ENCODE assay signal across 14 mouse cellular contexts in the genomic region with DNA sequence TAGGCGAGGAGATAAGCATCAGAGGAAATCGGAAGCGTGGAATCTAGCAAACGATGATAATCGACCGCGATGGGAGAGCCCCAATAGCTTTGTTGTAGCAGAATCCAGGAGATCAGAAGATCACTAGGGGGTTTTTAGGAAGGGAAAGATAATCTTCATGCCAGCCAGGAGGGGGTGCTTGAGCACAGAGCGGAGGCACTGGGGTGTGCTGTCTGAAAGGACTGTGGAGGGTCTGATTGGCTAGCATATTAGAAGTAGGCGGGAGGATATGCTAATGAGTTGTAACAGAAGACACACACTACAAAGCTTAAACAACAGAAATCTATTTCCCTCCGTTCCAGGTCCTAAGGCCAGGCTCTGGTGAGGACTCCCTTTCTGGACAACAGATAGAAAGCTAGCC. TPM values are rescaled to one million over a fixed set of nuclear protein-coding genes. Genes with fewer than 3 reads are reported as not detected.
DNase-seq lines count a peak whose midpoint lies in the region; ATAC-seq and TF ChIP-seq lines count a peak whose summit lies in the region.
"Had no signal": no experiment of that assay in that cellular context is flagged by ENCODE, and none has a peak within 500 bp of the region (broad histone marks: within the 10 kb centered on the region; RNA-seq: fewer than 3 reads in every experiment).

No protein-coding gene starts in this region.

- H3K9ac ChIP-seq in forebrain, postnatal 0 days = no peak overlapping the region
- H3K9ac ChIP-seq in forebrain, embryonic 15.5 days (replicated peaks) = no peak overlapping the region
- H3K9ac ChIP-seq: hindbrain, embryonic 13.5 days had no signal

- TF ChIP-seq CTCF in forebrain, postnatal 0 days (IDR thresholded peaks at IDR 0.05; ENCODE audit: low read depth) = peak; percentile 5; the same call in 1 of the 2 replicates

- H3K4me3 ChIP-seq in forebrain, postnatal 0 days (ENCODE audit: low read depth, low read length) = no peak overlapping the region
- no peak overlapping the region for H3K4me3 ChIP-seq in forebrain, embryonic 15.5 days
- no peak overlapping the region for H3K4me3 ChIP-seq in midbrain, embryonic 10.5 days
- H3K4me3 ChIP-seq: hindbrain, embryonic 13.5 days had no signal

- H3K36me3 ChIP-seq in forebrain, postnatal 0 days (ENCODE audit: insufficient read depth) = no peaks in the 10 kb centered on the region
- H3K36me3 ChIP-seq in forebrain, embryonic 15.5 days = no peaks in the 10 kb centered on the region
- no peaks in the 10 kb centered on the region for H3K36me3 ChIP-seq in midbrain, embryonic 10.5 days
- H3K36me3 ChIP-seq: G1E; hindbrain, embryonic 13.5 days had no signal

- no peaks in the 10 kb centered on the region for H3K9me3 ChIP-seq in forebrain, postnatal 0 days (ENCODE audit: low read length)
- no peaks in the 10 kb centered on the region for H3K9me3 ChIP-seq in forebrain, embryonic 15.5 days
- no peaks in the 10 kb centered on the region for H3K9me3 ChIP-seq in midbrain, embryonic 10.5 days (replicated peaks)
- H3K9me3 ChIP-seq: G1E; hindbrain, embryonic 13.5 days had no signal

- H3K27ac ChIP-seq in forebrain, postnatal 0 days (ENCODE audit: low read depth, low read length) = no peak overlapping the region
- H3K27ac ChIP-seq in forebrain, embryonic 15.5 days (replicated peaks) = no peak overlapping the region
- H3K27ac ChIP-seq in midbrain, embryonic 10.5 days (replicated peaks) = no peak overlapping the region
- H3K27ac ChIP-seq: hindbrain, embryonic 13.5 days had no signal

- peak; percentile 39; the same call in 1 of the 2 replicates for ATAC-seq in forebrain, postnatal 0 days
- no peak for ATAC-seq in forebrain, embryonic 15.5 days (replicated peaks)
- ATAC-seq in common myeloid progenitor, adult 5-6 weeks (replicated peaks; ENCODE audit: low read depth, poor library complexity, severe bottlenecking) = peak; percentile 50
- no peak for ATAC-seq in erythroblast, adult 5-6 weeks (replicated peaks; ENCODE audit: low FRiP score, poor library complexity, severe bottlenecking)

- WGBS in forebrain, postnatal 0 days = 58% methylated on average over 10 of the region's 10 CpGs
- 53% methylated on average over 10 of the region's 10 CpGs for WGBS in forebrain, embryonic 15.5 days
- WGBS in midbrain, embryonic 10.5 days = 54% methylated on average over 10 of the region's 10 CpGs

- H3K4me2 ChIP-seq in forebrain, postnatal 0 days (ENCODE audit: low read depth) = no peak overlapping the region
- no peak overlapping the region for H3K4me2 ChIP-seq in forebrain, embryonic 15.5 days (replicated peaks)
- H3K4me2 ChIP-seq: hindbrain, embryonic 13.5 days had no signal

- H3K4me1 ChIP-seq in forebrain, postnatal 0 days (ENCODE audit: insufficient read depth) = no peaks in the 10 kb centered on the region; the same call in 1 of the 2 replicates
- peaks cover 12% of the 10 kb centered on the region; the same call in 1 of the 2 replicates for H3K4me1 ChIP-seq in forebrain, embryonic 15.5 days
- peaks cover 11% of the 10 kb centered on the region for H3K4me1 ChIP-seq in midbrain, embryonic 10.5 days

- no peaks in the 10 kb centered on the region for H3K27me3 ChIP-seq in forebrain, postnatal 0 days (ENCODE audit: insufficient read depth, low read length)
- H3K27me3 ChIP-seq in forebrain, embryonic 15.5 days = no peaks in the 10 kb centered on the region
- H3K27me3 ChIP-seq in midbrain, embryonic 10.5 days (ENCODE audit: low read depth, poor library complexity, severe bottlenecking) = no peaks in the 10 kb centered on the region
- H3K27me3 ChIP-seq: hindbrain, embryonic 13.5 days had no signal

- no peak for DNase-seq in forebrain, postnatal 0 days
- DNase-seq in thymus, postnatal 0 days (ENCODE audit: low spot score) = peak; percentile 10
- DNase-seq in thymus, postnatal 10 days (ENCODE audit: low spot score in 2 of 2) = no peak
- DNase-seq in cerebellum, postnatal 14 days = no peak
- DNase-seq in midbrain, embryonic 10.5 days (ENCODE audit: low spot score) = no peak
- DNase-seq: gastrocnemius, postnatal 36 days; spleen, adult 18-20 months had no signal

RNA-seq across cellular contexts. Expression of a gene that starts 50.3 kb away (rescaled TPM):
- 41.2 and 49.2 TPM in 2 replicates for total RNA-seq in forebrain, postnatal 0 days (2014; rRNA removed)
- polyA plus RNA-seq in forebrain, postnatal 0 days (2015; fragmentation: Nextera tagmentation; extraction: Ambion mirVana) = 68.4 and 78.6 TPM in 2 replicates
- 108 and 112 TPM in 2 replicates for polyA plus RNA-seq in forebrain, embryonic 15.5 days (2015; fragmentation: Nextera tagmentation; extraction: Ambion mirVana)
- 19.1 and 27.7 TPM in 2 replicates for polyA plus RNA-seq in thymus, postnatal 0 days (2015; fragmentation: Nextera tagmentation; extraction: Ambion mirVana)
- 72.0 and 88.1 TPM in 2 replicates for total RNA-seq in common myeloid progenitor, adult 5-6 weeks (2017)
- 22.4 and 23.6 TPM in 2 replicates for total RNA-seq in erythroblast, adult 5-6 weeks (2015; ENCODE audit: low replicate concordance)
- total RNA-seq in erythroblast, adult 5-6 weeks (2017; ENCODE audit: low replicate concordance) = 16.6 and 19.0 TPM in 2 replicates
- polyA plus RNA-seq in midbrain, embryonic 10.5 days (2016; fragmentation: Nextera tagmentation; extraction: Ambion mirVana) = 109 and 137 TPM in 2 replicates

RNA-seq across cellular contexts. Expression of a gene that starts 57.4 kb away (rescaled TPM):
- 0.15 and 0.38 TPM in 2 replicates for total RNA-seq in forebrain, postnatal 0 days (2014; rRNA removed)
- 0.45 and 0.84 TPM in 2 replicates for polyA plus RNA-seq in forebrain, postnatal 0 days (2015; fragmentation: Nextera tagmentation; extraction: Ambion mirVana)
- polyA plus RNA-seq in forebrain, embryonic 15.5 days (2015; fragmentation: Nextera tagmentation; extraction: Ambion mirVana) = 0.46 and 0.75 TPM in 2 replicates
- polyA plus RNA-seq in thymus, postnatal 0 days (2015; fragmentation: Nextera tagmentation; extraction: Ambion mirVana) = 0.07 and 0.31 TPM in 2 replicates
- not detected in 2 replicates for total RNA-seq in common myeloid progenitor, adult 5-6 weeks (2017)
- total RNA-seq in erythroblast, adult 5-6 weeks (2015; ENCODE audit: low replicate concordance) = not detected in 2 replicates
- total RNA-seq in erythroblast, adult 5-6 weeks (2017; ENCODE audit: low replicate concordance) = not detected in 2 replicates
- polyA plus RNA-seq in midbrain, embryonic 10.5 days (2016; fragmentation: Nextera tagmentation; extraction: Ambion mirVana) = not detected in 2 replicates
- total RNA-seq: G1E; liver, adult 2 months had no signal
- polyA plus RNA-seq: G1E; liver, adult 2 months; neural tube, embryonic 11.5 days had no signal

Comparison
In these comparisons a context has a peak if more than half of its experiments do, and no peak if none do; other contexts are left out.
1. ATAC-seq: peak in forebrain, postnatal 0 days (single experiment) and common myeloid progenitor, adult 5-6 weeks (single experiment); none in forebrain, embryonic 15.5 days (single experiment) and erythroblast, adult 5-6 weeks (single experiment).